Mouse (Mus musculus) adrenal gland, postnatal 10 days (tissue): ENCODE data around the gene 2210010C04Rik. TPM values are rescaled to one million over a fixed set of nuclear protein-coding genes. Genes with fewer than 3 reads are reported as not detected.
A peak's percentile ranks its signal among the peaks of the same experiment; 100 is the strongest.

Experiments used
- DNase-seq: peaks from one replicate; pipeline ENCODE4 v3.0.0; 2021; ENCODE audit warnings: mixed read lengths
- long read RNA-seq, 2 experiments: library from polyadenylated mRNA; stranded (forward); transcript quantifications; one replicate each; pipeline ENCODE4 v2.0.0; 2021
- total RNA-seq, 2 experiments: library from RNA; stranded (reverse); gene quantifications; 2 replicates each; pipeline ENCODE4 v1.2.3; 2021

Gene 2210010C04Rik
- not detected for total RNA-seq
- long read RNA-seq, experiment 1 = 0 reads
- long read RNA-seq, experiment 2 = 0 reads

- DNase-seq = no peak
Measured at GRCm38 (mm10) chr6:41035409-41035808, at the start of gene 2210010C04Rik. Gene 2210010C04Rik, minus strand, starts transcription at chr6:41035509.

DNA sequence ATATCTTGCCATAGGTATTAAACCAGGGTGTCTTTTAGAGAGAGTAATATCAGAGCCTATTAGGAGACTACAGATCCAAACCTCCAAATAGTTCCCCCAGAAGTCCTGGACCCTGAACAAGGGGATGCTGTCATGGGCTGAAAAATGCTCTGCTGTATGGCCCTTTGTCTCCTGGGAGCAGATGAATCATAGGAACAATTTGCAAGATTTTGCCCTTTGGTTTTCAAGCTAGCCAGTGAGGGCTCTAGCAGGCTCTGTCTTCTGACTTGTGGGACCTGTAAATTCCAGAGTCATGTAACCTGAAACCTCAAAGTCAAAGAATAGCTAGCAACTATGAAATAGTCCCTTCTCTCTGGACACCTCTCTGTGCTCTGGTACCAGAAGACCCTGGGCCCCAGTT, 44.8 kb upstream of the 2210010C04Rik start:
- no peak for DNase-seq

DNA sequence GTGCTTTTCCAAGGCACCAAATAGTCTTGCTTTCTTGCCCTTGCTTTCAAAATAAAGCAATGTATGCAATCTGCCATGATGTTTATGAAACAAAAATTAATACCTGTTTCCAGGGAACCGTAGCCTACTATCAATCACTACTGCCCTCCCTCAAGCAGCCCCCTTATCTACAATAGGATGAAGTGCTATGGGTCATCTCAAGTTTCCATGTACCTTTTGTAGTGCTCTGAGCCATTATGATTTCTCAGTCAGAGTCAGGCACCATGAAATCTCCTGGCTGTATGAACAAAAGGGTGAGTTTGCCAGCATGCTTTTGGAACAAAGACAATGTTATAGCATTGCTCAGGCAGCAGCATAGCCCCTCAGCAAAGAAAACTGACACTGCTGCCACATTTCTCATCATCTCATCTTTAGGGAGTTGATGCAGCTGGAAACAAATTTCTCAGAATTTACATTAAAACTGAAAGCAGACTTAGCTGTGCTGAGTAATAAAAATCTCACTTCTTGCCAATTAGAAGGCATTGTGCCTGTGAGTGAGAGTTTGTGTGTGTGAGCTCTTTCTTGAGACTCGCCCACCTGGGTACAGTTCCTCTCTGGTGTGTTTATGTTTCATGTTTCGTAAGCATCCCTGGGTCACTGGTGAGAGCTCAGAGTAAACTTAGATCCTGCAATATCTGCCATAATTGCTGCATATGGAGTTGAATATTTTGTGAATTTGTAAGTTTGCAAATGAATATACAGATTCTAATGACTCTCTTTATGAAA, 43.4 kb upstream of the 2210010C04Rik start:
- no peak for DNase-seq

DNA sequence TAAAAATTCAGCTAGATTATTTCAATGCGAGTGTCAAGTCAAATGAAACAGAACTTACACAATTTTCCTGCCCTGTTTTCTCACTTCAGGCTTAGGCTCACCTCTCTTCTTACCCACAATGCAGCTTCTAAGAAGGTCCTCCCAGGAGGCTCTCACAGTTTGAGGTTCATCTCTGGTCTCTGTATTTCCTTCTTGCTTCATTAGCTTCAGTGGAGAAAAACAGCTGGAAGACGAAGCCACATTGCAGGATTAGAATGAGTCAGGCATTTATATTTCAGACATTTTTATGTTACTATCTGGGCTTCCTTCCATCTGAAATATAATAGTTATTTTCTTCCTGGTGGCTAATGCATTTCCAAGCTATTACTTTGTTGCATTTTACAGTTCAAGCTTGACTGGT, 40.4 kb upstream of the 2210010C04Rik start:
- DNase-seq = no peak

- DNase-seq = no peak
Measured at GRCm38 (mm10) chr6:41063332-41063731, 28.0 kb upstream of the 2210010C04Rik start.

GRCm38 (mm10) chr6:41062746-41063145, 27.4 kb upstream of the 2210010C04Rik start:
- DNase-seq = no peak

- no peak for DNase-seq
Measured at GRCm38 (mm10) chr6:41062081-41062480, 26.8 kb upstream of the 2210010C04Rik start.

DNA sequence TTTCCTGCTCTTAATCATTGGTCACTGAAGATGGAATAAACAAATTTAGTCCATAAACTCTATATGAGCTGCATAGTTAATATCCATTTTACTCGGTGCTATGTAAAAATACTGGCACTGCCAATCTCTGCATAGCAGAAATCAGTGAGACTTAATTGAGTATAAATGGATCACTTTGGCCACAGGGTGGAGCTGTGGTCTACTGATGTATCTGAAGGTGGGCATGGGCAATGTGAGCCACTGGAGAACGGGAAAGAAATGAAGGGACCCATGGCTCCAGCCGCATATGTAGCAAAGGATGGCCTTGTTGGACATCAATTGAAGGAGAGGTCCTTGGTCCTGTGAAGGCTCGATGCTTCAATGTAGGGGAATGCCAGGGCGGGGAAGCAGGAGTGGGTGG, 25.8 kb upstream of the 2210010C04Rik start:
- no peak for DNase-seq

- no peak for DNase-seq
Measured at GRCm38 (mm10) chr6:41057653-41058052, 22.3 kb upstream of the 2210010C04Rik start.

DNA sequence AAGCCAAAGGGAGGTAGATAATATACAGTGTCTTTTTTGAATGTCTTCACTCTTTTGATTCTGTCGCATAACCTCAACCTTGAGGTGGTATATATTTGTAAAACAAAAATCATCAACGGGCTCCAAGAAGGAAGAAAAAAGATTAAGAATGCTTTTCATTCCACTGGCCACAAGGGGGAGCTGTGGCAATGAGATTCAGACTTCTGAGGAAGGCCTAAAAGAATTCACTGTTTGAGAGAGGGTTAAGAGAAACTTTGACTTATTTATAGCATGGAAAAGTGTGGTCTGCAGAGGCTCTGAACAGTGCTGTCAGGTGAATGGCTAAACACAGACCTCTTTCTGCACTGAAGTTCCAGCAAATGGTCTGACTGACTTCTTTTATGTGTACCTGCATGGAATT, 20.3 kb upstream of the 2210010C04Rik start:
- peak; percentile 48 for DNase-seq

GRCm38 (mm10) chr6:41054379-41054778, 19.1 kb upstream of the 2210010C04Rik start:
- DNase-seq = no peak

DNA sequence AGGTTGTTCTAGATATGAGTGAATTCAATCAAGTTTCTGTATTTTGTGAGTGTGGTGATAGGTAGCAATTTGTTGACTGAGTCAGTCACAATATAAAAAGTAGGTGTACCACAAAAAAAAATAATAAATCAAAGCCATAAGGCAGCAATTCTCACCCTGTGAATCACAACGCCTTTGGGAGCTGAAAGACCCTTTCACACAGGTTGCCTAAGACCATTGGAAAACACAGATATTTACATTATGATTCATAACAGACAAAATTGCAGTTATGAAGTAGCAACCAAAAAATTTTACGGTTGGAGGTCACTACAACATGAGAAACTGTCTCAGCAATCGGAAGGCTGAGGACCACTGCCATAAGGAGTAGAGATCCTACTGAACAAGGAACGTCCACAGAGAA, 16.5 kb upstream of the 2210010C04Rik start:
- DNase-seq = no peak

DNA sequence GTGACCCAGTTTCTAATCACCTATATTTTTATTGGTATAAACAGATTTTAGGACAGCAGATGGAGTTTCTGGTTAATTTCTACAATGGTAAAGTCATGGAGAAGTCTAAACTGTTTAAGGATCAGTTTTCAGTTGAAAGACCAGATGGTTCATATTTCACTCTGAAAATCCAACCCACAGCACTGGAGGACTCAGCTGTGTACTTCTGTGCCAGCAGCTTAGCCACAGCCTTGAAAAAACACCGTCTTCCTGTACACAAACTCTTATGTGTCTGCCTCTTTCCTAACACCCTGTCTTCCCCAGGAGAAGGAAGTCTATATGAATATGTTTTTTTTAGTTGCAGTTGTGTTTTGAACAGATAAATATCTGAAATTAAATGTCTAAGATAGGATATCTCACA, 13.3 kb upstream of the 2210010C04Rik start:
- DNase-seq = no peak

DNA sequence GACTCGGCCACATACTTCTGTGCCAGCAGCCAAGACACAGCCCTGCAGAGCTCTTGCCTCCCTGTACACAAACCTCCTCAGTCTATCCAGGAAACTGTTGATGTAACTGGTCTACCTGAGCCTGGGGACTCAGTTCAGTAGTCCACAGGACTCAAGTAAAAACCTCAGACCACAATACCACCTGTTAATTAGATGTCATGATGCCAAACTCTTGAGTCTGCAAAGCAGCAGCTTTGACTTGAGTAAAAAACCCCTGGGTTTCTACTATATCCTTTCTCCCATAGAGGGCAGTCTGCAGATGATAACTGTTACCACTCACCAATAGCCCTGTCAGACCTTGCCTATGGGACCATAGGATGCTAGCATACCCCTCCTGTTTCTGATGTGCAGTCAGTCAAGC, 12.7 kb upstream of the 2210010C04Rik start:
- no peak for DNase-seq

GRCm38 (mm10) chr6:41047202-41047601, 11.9 kb upstream of the 2210010C04Rik start:
- DNase-seq = no peak

DNA sequence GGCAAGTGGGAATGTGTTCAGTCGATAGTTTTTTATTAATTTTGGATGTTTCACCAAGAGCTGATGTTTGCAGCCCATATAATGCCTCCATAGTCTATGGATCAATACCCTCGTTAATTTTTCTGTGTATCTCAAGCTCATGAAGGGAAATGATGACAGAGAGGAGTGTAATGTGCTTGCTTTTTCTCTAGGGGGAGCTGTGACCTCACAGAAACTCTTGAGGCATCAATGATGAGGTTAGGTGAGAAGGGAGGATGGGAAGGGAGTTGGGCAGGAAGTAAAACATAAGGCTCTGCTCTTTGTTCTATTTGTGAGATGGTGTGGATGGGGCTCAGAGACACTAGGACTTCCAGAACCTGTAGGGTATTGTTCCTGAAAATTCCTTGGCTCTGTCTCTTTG, 11.2 kb upstream of the 2210010C04Rik start:
- no peak for DNase-seq

DNA sequence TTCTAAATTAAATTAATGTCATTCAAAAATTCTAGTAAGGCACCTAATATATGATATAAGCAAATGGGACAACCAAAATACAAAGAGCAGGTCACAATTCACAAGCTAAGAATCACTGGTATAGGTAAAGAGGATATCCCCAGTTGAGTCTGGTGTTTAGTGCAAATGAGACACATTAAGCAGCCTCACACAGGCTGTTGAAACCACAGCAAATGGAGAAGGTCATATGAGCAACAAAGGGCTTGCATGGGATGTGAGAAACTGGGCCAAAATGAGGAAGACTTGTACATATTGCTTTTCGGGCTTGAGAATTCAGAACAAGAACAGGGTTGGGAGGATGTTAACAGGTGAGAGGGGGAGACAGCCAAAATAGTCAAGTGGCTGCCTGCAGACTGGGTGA, 9.4 kb upstream of the 2210010C04Rik start:
- DNase-seq = no peak

DNA sequence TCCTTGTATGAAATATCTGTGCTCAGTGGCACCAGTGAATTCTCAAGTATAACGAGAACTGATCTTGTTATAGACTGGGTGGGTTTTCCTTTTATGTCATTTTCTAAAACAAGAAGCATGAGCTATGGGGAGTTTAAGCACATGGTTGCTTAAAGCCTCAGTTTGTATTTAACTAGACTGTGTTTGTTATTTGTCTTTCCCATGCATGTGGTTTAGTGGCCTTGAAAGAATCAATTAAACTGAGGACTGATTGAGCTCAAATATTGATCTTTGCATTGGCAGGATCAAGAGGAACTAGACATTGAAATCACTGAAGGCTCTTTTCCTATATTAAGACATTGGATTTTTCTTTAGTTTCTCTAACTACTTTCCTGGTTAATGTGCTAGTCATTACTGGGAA, 9.0 kb upstream of the 2210010C04Rik start:
- no peak for DNase-seq

GRCm38 (mm10) chr6:41032802-41033201, 2.5 kb downstream of the 2210010C04Rik start:
- no peak for DNase-seq

- no peak for DNase-seq
Measured at GRCm38 (mm10) chr6:41032231-41032630, 3.1 kb downstream of the 2210010C04Rik start.

DNA sequence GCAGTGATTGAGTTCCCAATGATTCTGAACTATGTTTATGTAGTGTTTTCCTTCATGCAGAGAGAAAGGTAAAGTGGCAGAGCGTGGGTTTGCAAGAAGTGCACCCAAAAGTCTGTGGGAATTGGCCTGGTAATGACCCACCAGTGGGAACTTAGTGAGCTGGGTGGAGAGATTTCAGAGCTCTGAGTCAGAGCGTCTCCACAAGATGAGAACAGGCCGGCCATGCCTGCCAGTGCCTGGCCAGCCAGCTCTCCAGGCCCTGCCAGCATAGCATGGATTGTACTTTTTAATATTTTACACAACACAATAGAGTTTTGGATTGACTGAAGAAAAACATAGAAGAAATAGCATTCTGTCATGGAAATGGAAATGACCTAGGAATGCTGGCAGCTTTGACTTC, 4.5 kb downstream of the 2210010C04Rik start:
- no peak for DNase-seq

DNA sequence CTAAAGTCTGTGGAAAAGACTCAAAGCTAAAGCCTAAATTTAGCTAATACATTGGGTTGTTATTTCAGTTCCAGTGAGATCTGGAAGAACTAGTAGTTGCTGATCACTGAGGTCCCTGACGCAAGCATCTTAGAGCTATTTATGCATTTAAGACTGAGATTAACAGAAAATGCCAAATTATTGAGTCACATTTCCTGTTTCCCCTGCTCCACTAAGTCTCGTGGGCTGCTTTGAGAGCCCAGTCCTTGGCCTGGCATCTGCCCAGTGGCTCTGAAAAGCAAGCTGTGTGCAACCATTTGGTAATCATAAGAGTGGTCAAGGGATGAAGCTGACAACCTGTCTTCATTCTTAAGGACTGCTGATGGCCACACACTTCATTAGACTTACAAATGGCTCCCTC, 8.3 kb downstream of the 2210010C04Rik start:
- peak; percentile 3 for DNase-seq

DNA sequence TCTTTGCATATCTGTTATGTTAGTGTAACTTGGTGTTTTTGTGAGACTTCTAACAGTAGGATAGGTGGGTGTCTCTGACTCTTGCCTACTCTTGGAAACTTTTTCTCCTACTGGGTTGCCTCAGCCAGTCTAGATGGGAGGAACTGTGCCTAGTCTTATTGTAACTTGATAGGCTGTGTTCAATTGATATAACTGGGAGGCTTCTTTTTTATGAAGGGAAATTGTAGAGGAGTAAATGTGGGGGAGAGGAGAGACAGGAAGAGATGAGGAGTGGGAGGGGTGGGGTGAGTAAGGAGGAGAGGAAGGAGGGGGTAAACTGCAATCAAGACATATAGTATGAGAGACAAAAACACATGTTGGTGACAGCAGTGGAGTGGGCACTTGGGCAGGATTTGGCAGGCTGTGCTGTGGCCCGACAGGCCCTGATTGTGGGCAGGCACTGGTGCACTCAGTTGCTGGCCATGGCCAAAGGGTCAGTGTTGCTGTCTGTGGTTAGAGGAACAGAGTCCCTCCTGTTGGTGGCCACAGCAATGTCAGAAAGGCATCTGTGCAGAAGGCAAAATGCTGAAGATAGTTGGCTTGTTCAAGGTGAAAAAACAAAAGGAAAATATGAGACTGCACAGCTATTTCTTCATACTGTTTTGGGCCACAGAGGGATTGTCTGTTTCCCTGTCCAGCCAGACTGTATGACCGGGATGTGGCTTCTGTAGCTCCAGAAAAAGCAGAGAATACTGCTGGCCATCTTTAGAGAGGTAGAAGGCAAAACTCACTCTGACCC, 9.2 kb downstream of the 2210010C04Rik start:
- DNase-seq = no peak

DNA sequence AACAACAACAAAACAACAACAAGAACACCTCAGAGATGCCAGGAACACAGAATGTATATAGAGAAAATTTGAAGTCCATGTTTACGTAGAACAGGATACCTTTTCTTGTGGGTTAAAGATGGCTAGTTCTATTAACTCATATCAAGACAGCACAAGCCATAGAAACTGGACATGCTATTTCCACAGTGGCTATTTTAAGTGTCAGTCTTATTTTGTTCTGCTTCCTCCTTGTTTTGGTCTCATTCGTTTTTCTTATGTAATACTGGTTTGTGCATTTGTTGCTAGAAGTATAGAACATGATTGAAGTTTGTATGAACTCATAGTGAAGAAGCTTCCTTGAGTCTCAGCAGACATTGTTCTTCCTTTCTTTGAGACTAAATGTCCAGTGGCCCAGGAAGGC, 16.2 kb downstream of the 2210010C04Rik start:
- DNase-seq = no peak
